Mouse (Mus musculus) embryonic facial prominence, embryonic 12.5 days (tissue): Measurements from ENCODE around the gene Ptpn22. TPM values are rescaled to one million over a fixed set of nuclear protein-coding genes. Genes with fewer than 3 reads are reported as not detected.

Experiments
- ATAC-seq: fragments of 200-750 bp; cut with Nextera tagmentation; 2 replicates; pipeline ENCODE4 v1.8.0; 2017; ENCODE audit not compliant: insufficient number of reproducible peaks, insufficient read depth, low FRiP score, low TSS enrichment
- H3K27ac ChIP-seq: fragments of 300-500 bp; sonication (generic); 2 replicates; pipeline ENCODE4 v1.5.1; 2016; ENCODE audit warnings: mild to moderate bottlenecking
- H3K27me3 ChIP-seq: fragments of 300-500 bp; sonication (generic); 2 replicates; pipeline ENCODE4 v1.6.1; 2016; ENCODE audit warnings: mild to moderate bottlenecking, moderate library complexity
- H3K36me3 ChIP-seq: fragments of 300-500 bp; sonication (generic); 2 replicates; pipeline ENCODE4 v1.6.1; 2016; ENCODE audit warnings: mild to moderate bottlenecking
- H3K4me1 ChIP-seq: fragments of 300-500 bp; sonication (generic); 2 replicates; pipeline ENCODE4 v1.6.1; 2016
- H3K4me2 ChIP-seq: fragments of 300-500 bp; sonication (generic); replicated peaks from 2 replicates; pipeline ENCODE4 v1.6.1; 2016; ENCODE audit warnings: mild to moderate bottlenecking, moderate library complexity
- H3K4me3 ChIP-seq: fragments of 300-500 bp; sonication (generic); 2 replicates; pipeline ENCODE4 v1.5.1; 2016; ENCODE audit warnings: mild to moderate bottlenecking
- H3K9ac ChIP-seq: fragments of 300-500 bp; sonication (generic); 2 replicates; pipeline ENCODE4 v1.6.1; 2016; ENCODE audit warnings: mild to moderate bottlenecking, moderate library complexity
- H3K9me3 ChIP-seq: fragments of 300-500 bp; sonication (generic); 2 replicates; pipeline ENCODE4 v1.6.1; 2016; ENCODE audit warnings: mild to moderate bottlenecking, moderate library complexity
- WGBS: fragments of 180-500 bp; shearing (Covaris S2); methylation state at CpG from one replicate; pipeline ENCODE4 v1.1.7; 2016; 5-methylcytosine and 5-hydroxymethylcytosine counted together
- polyA plus RNA-seq: library from polyadenylated mRNA; unstranded; fragments of >200 nt; fragmentation: Nextera tagmentation; extraction: Ambion mirVana; gene quantifications from 2 replicates; pipeline ENCODE4 v1.2.1, GENCODE M21; 2016

Gene Ptpn22
- polyA plus RNA-seq, 1 experiment from 2014 or later = 0.37 TPM

DNA sequence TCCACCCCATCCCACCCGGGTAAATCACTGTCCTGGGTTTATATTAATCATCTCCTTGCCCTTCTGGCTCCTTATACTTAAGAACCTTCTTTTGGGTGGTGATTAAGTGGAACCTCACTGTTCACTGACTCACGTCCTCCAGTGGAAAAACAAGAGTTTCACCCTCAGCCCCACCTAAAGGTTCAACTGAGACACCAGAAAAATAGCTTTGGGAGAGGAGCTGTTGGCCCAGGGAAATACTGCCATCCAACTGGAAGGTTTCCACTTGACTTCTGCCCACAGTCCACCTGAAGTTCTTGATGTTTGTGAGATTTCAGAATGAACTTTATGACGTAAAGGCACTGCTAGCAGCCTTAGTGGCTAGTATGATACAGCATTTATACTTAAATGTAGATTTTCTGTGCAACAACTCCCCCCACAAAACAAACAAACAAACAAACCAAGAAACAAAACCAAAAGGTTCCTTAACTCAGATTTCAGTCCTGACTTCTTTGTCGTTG lies 3.2 kb downstream of the Ptpn22 start:
- Histone ChIP-seq H3K36me3 (no peaks in the 10 kb centered on the region), H3K27ac (no peak overlapping the region), H3K4me1 (no peaks in the 10 kb centered on the region), H3K27me3 (no peaks in the 10 kb centered on the region), H3K4me2 (no peak overlapping the region), H3K9ac (no peak overlapping the region), H3K9me3 (no peaks in the 10 kb centered on the region), H3K4me3 (no peak overlapping the region)
- 75% methylated on average over 4 of the region's 4 CpGs for WGBS
- no peak for ATAC-seq

DNA sequence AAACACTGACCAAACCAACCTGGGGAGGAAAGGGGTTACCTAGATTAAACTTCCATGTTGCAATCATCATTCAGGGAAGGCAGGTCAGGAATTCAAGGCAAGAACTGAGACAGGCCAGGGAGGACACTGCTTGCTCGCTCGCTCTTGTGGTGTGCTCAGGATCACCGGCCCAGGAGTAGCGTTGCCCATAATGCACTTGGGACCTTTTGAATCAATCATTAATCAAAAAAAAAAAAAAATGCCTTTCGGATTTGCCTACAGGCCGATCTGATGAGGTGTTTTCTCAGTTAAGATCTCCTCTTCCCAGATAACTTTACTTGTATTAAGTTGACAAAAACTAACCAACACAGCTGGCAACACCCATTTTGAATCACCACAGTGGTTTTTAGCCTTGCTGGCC lies 4.6 kb downstream of the Ptpn22 start:
- H3K27me3 ChIP-seq = no peaks in the 10 kb centered on the region
- ATAC-seq = no peak
- WGBS = 92% methylated on average over 6 of the region's 6 CpGs

DNA sequence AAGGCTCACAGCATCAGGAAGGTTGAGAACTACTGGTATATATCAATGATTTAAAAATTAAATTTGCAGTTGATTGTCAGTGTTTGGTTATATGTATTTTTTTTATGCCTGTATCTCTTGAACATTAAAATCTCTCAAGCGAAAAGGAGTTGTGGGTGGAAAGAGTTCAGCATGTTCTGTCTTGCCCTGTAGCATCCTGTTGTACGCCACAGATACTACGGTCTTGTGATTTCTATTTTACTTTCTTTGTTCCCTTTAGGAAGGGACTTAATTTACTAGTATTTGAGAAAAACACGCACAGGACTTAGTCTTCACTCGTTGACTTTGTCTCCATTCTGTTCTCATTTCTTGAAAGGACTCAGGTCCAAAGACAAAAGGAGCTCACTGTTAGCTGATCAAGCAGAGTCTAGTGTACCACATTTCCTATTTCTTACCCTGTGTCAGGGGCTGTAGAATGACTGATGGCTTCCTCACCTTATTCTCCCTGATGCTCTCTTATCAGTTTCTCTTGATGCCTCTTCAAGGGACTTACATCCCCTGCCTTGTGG lies 7.9 kb downstream of the Ptpn22 start:
- H3K9ac ChIP-seq = no peak overlapping the region
- ATAC-seq = no peak
- no peak overlapping the region for H3K4me2 ChIP-seq
- H3K9me3 ChIP-seq = no peaks in the 10 kb centered on the region
- 86% methylated on average over 5 of the region's 5 CpGs for WGBS
- no peak overlapping the region for H3K27ac ChIP-seq
- no peaks in the 10 kb centered on the region for H3K36me3 ChIP-seq
- H3K27me3 ChIP-seq = no peaks in the 10 kb centered on the region
- H3K4me1 ChIP-seq = no peaks in the 10 kb centered on the region
- no peak overlapping the region for H3K4me3 ChIP-seq

More for the DNA sequence above, 4.6 kb downstream of the Ptpn22 start:
- H3K9me3 ChIP-seq = no peaks in the 10 kb centered on the region
- no peak overlapping the region for H3K4me3 ChIP-seq
- H3K4me2 ChIP-seq = no peak overlapping the region
- H3K9ac ChIP-seq = no peak overlapping the region
- H3K4me1 ChIP-seq = no peaks in the 10 kb centered on the region
- H3K36me3 ChIP-seq = no peaks in the 10 kb centered on the region
- H3K27ac ChIP-seq = no peak overlapping the region

DNA sequence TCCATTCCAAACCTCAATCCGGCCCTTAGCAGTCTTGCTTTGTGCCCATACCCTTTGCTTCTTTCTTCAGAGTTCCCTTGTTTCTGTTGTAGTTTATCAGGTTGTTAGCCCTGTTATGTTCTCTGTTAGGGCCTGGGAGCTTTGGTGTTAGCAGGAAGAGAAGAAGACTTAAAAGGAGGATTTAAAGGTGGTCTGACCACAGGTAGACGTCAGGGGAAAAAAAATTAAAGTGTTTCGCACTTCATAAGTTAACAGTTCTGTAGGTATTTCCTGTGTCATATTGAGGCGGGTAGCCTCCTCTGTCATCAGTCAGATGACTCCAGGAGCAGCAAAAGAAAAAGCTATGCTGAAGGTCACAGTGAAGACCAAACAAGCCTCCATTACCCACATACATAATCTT lies 8.4 kb downstream of the Ptpn22 start:
- no peak overlapping the region for H3K27ac ChIP-seq
- H3K9ac ChIP-seq = no peak overlapping the region
- no peaks in the 10 kb centered on the region for H3K27me3 ChIP-seq
- H3K4me1 ChIP-seq = no peaks in the 10 kb centered on the region
- H3K36me3 ChIP-seq = no peaks in the 10 kb centered on the region
- H3K9me3 ChIP-seq = no peaks in the 10 kb centered on the region
- no peak for ATAC-seq
- H3K4me3 ChIP-seq = no peak overlapping the region
- 87% methylated on average over 4 of the region's 4 CpGs for WGBS
- H3K4me2 ChIP-seq = no peak overlapping the region

DNA sequence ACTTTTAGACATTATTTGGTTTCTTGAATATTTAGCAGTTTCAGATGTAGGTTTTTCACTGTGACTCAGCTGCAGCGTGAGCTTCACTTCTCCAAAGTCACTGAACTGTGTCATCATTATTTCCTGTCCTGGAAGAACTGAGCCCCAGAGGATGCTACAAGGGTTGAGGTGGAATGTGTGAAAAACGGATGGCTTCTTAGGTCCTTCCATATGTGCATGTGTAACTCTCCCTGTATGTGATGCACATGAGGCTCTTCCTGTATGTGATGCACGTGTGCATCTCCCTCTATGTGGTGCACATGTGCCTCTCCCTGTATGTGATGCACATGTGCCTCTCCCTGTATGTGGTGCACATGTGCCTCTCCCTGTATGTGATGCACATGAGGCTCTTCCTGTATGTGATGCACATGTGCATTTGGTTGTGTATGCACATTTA lies 13.1 kb downstream of the Ptpn22 start:
- ATAC-seq = no peak
- no peak overlapping the region for H3K27ac ChIP-seq
- no peak overlapping the region for H3K4me2 ChIP-seq
- H3K4me3 ChIP-seq = no peak overlapping the region
- H3K9ac ChIP-seq = peak overlapping the region; percentile 15; the same call in 1 of the 2 replicates
- no peaks in the 10 kb centered on the region for H3K27me3 ChIP-seq
- H3K9me3 ChIP-seq = no peaks in the 10 kb centered on the region
- H3K36me3 ChIP-seq = no peaks in the 10 kb centered on the region
- no peaks in the 10 kb centered on the region for H3K4me1 ChIP-seq
- 62% methylated on average over 3 of the region's 3 CpGs for WGBS

DNA sequence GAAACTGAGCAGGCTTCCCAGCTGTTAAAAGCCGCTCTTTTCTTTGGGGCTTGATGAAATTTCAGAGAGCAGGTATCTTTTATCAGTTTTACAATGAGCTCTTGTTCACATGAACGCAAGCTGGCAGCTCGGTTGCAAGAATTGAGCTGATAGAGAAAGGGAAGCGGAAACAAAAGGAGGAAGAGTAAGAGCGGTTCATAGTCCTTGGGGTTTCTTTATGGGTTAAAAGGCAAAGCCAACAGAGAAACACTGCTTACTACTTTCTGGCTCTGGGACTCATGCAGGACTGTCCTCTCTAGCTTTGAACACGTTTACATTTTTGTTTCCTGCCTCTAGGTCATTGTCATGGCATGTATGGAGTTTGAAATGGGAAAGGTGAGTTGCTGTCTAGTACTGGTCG lies 14.7 kb downstream of the Ptpn22 start:
- H3K4me2 ChIP-seq = no peak overlapping the region
- no peaks in the 10 kb centered on the region for H3K36me3 ChIP-seq
- H3K4me1 ChIP-seq = no peaks in the 10 kb centered on the region
- H3K27me3 ChIP-seq = no peaks in the 10 kb centered on the region
- H3K27ac ChIP-seq = no peak overlapping the region
- no peak overlapping the region for H3K9ac ChIP-seq
- no peak overlapping the region for H3K4me3 ChIP-seq
- no peak for ATAC-seq
- H3K9me3 ChIP-seq = no peaks in the 10 kb centered on the region
- WGBS = 74% methylated on average over 7 of the region's 7 CpGs

DNA sequence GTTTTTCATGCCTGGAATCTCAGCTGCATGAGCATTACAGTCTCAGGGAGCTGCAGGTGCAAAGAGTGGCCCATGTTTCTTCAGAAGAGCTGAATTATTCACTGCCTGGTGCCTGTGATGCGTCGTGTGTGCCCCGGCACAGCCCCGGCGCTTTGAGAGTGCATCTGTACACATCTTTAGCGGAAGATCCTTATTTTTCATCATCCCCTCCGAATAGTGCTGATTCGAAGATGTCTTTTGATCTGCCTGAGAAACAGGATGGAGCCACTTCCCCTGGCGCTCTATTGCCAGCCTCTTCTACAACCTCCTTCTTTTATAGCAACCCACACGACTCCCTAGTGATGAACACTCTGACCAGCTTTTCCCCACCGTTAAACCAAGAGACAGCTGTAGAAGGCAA lies 26.4 kb downstream of the Ptpn22 start:
- Histone ChIP-seq H3K27ac (no peak overlapping the region), H3K9me3 (no peaks in the 10 kb centered on the region), H3K4me2 (no peak overlapping the region), H3K9ac (no peak overlapping the region), H3K36me3 (no peaks in the 10 kb centered on the region), H3K4me1 (no peaks in the 10 kb centered on the region), H3K27me3 (no peaks in the 10 kb centered on the region), H3K4me3 (no peak overlapping the region)
- WGBS = 77% methylated on average over 11 of the region's 11 CpGs
- no peak for ATAC-seq

DNA sequence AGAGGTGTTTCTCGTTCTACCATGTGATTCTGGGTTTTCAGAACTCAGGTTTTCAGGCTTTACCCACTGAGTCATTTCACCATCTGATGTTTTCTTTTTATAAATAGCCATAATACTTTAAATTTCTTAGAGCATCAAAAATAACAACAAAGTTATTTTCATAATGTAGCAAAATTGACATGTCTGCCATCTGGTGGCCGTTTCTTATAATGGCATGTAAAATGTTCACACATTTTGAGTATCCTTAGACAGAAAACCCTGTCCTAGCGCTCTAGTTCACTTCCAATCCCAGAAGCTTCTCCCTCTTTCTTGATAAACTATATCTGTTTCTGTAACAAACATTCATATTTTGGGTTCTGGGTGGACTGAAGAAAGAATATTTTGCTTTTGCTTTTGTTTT lies 28.0 kb downstream of the Ptpn22 start:
- 30% methylated on average over 3 of the region's 3 CpGs for WGBS
- H3K36me3 ChIP-seq = no peaks in the 10 kb centered on the region
- H3K4me2 ChIP-seq = no peak overlapping the region
- H3K4me1 ChIP-seq = no peaks in the 10 kb centered on the region
- H3K4me3 ChIP-seq = no peak overlapping the region
- H3K27me3 ChIP-seq = no peaks in the 10 kb centered on the region
- no peaks in the 10 kb centered on the region for H3K9me3 ChIP-seq
- ATAC-seq = no peak
- no peak overlapping the region for H3K27ac ChIP-seq
- no peak overlapping the region for H3K9ac ChIP-seq

DNA sequence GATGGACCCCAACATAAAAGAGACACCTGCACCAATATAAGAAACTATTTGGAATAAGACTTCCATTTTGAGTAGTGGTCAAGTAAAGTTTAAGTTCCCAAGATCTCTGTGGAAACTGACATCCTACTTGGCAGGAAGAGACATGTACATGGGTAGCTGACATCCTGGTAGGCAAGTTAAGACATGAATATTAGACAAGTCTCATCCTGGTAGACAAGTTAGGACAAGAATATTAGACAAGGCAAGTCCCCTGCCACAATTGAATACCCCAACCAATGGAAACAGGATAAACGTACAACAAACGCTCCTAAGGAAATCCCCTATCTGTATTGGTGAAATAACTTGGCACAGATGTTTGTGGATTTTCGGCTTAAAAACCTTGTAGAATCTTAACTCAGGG lies 33.8 kb downstream of the Ptpn22 start:
- no peaks in the 10 kb centered on the region for H3K36me3 ChIP-seq
- no peaks in the 10 kb centered on the region for H3K9me3 ChIP-seq
- H3K9ac ChIP-seq = no peak overlapping the region
- H3K27me3 ChIP-seq = no peaks in the 10 kb centered on the region
- 78% methylated on average over 3 of the region's 3 CpGs for WGBS
- H3K4me3 ChIP-seq = no peak overlapping the region
- H3K4me1 ChIP-seq = no peaks in the 10 kb centered on the region
- H3K4me2 ChIP-seq = no peak overlapping the region
- ATAC-seq = no peak
- no peak overlapping the region for H3K27ac ChIP-seq

DNA sequence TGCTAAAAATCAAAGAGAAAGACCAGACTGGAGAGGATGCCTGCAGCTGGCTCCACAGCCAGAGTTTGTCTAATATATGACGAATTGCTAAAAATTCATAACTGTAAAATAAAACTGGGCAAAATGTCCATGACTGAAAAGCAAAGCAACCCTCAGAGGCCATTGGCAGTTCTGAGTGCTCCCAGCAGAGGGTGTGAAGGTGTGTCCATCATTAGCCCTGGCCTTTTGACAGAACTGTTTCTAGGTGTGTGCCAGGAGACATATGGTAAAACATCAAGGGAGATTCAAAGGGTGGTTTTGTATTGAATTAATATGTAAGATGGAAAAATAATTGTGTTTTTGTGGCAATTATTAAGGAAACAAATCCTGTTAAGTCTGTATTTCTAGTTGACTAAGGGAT lies 45.1 kb downstream of the Ptpn22 start:
- Histone ChIP-seq H3K36me3 (no peaks in the 10 kb centered on the region), H3K9me3 (no peaks in the 10 kb centered on the region), H3K9ac (no peak overlapping the region), H3K4me3 (no peak overlapping the region), H3K27me3 (no peaks in the 10 kb centered on the region), H3K27ac (no peak overlapping the region), H3K4me2 (no peak overlapping the region), H3K4me1 (no peaks in the 10 kb centered on the region)
- no peak for ATAC-seq
- 75% methylated on average over 1 of the region's 1 CpGs for WGBS

DNA sequence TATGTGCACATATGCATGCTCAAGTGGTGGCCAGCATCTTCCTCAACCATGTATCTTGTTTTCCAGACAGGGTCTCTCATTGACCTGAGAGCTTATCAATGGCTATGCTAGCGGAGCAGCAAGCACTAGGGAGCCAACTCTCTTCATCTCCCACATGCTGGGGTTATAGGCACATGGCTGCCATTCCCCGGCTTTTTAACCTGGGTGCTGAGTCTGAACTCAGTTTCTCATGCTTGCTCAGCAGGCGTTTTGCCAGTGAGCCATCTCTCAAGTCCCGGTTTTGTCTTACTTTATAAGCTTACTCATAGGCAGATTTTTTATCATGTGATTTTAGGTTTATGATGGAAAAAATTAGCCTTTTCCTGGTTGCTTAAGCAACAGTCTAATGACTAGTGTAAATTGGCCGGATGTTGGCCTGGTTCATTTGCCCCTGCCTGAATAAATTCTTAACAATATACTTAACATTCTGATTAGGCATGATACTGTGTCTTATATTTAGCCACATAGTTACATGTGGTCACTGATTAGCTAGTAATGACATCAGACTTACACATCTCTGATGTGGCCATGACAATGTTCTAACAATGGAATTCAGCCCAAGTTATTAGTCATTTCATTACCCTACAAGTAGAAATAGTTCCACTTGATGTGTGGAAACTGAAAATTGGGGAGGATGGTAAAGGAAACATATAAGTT lies 47.9 kb downstream of the Ptpn22 start:
- H3K27me3 ChIP-seq = no peaks in the 10 kb centered on the region
- H3K4me1 ChIP-seq = no peaks in the 10 kb centered on the region
- H3K9ac ChIP-seq = no peak overlapping the region
- no peaks in the 10 kb centered on the region for H3K36me3 ChIP-seq
- no peak overlapping the region for H3K4me2 ChIP-seq
- no peaks in the 10 kb centered on the region for H3K9me3 ChIP-seq
- no peak overlapping the region for H3K4me3 ChIP-seq
- no peak for ATAC-seq
- 78% methylated on average over 5 of the region's 5 CpGs for WGBS
- H3K27ac ChIP-seq = no peak overlapping the region

DNA sequence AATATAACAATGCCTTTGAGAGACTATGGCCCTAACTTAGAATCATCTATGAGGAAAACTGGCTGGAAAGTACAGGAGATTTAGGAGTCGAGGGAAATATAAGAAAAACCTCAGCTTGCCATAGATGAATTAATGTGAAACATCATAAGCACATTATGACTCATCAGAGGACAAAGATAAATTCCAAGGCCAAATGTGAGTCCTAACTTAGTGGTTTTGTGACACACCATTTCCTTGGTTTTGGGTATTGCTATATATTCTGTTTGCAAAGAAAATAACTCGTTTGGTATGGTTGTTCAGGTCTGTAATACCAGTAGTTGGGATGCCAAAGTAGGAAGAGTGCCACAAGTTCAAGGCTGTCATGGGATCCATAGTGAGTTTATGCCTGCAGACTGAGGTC lies 49.2 kb downstream of the Ptpn22 start:
- WGBS = 64% methylated on average over 2 of the region's 2 CpGs
- Histone ChIP-seq H3K4me2 (no peak overlapping the region), H3K4me3 (no peak overlapping the region)

More for the DNA sequence above, 49.2 kb downstream of the Ptpn22 start:
- Histone ChIP-seq H3K27me3 (no peaks in the 10 kb centered on the region), H3K9me3 (no peaks in the 10 kb centered on the region), H3K9ac (no peak overlapping the region), H3K27ac (no peak overlapping the region), H3K4me1 (no peaks in the 10 kb centered on the region), H3K36me3 (no peaks in the 10 kb centered on the region)
- ATAC-seq = no peak
